Mouse (Mus musculus): ENCODE measurements around the gene Lrrc29. TPM values are rescaled to one million over a fixed set of nuclear protein-coding genes. Genes with fewer than 3 reads are reported as not detected.

The Lrrc29 gene
- polyA plus RNA-seq, 1 experiment from 2014 or later: 2.7 TPM

GRCm38 (mm10) chr8:105347428-105348221 lies 21.5 kb upstream of the Lrrc29 start, which contains the start of gene Fhod1:
Fhod1 (minus strand) TSS chr8:105347953.
- peak; percentile 97 for DNase-seq (ENCODE audit: low spot score)
- Histone ChIP-seq H3K4me3 (ENCODE audit: low read depth, low read length) (peak within 1 kb of the TSS; percentile 76), H3K4me1 (replicated peaks; ENCODE audit: control insufficient read depth, insufficient read depth) (peaks cover 12% of the 10 kb centered on the region; the same call in 1 of the 2 replicates), H3K4me2 (replicated peaks; ENCODE audit: low read depth) (peak within 1 kb of the TSS; percentile 94), H3K27ac (replicated peaks) (peak within 1 kb of the TSS; percentile 91), H3K9ac (ENCODE audit: low read length) (peak within 1 kb of the TSS; percentile 74), H3K9me3 (ENCODE audit: control insufficient read depth, low read length) (no peaks in the 10 kb centered on the region), H3K27me3 (ENCODE audit: control insufficient read depth, insufficient read depth, low read length) (no peaks in the 10 kb centered on the region), H3K36me3 (ENCODE audit: control insufficient read depth, insufficient read depth, low read length) (no peaks in the 10 kb centered on the region)
- WGBS: 0% methylated on average over 52 of the region's 53 CpGs
- peak; percentile 92 for ATAC-seq (ENCODE audit: low FRiP score, low TSS enrichment)
- TF ChIP-seq CTCF (IDR thresholded peaks at IDR 0.05; ENCODE audit: low read depth) (peak; percentile 53), EP300 (optimal IDR thresholded peaks at IDR 0.05) (no peak)

- ATAC-seq (ENCODE audit: low FRiP score, low TSS enrichment) (peak; percentile 55), DNase-seq (ENCODE audit: low spot score) (peak; percentile 88)
- Histone ChIP-seq H3K27me3 (ENCODE audit: control insufficient read depth, insufficient read depth, low read length) (no peaks in the 10 kb centered on the region), H3K9ac (ENCODE audit: low read length) (peak overlapping the region; percentile 74), H3K27ac (replicated peaks) (peak overlapping the region; percentile 91), H3K36me3 (ENCODE audit: control insufficient read depth, insufficient read depth, low read length) (no peaks in the 10 kb centered on the region), H3K4me1 (replicated peaks; ENCODE audit: control insufficient read depth, insufficient read depth) (peaks cover 12% of the 10 kb centered on the region; the same call in 1 of the 2 replicates), H3K4me2 (replicated peaks; ENCODE audit: low read depth) (peak overlapping the region; percentile 94), H3K9me3 (ENCODE audit: control insufficient read depth, low read length) (no peaks in the 10 kb centered on the region), H3K4me3 (ENCODE audit: low read depth, low read length) (peak overlapping the region; percentile 76)
- peak; percentile 24; the same call in 1 of the 2 replicates for TF ChIP-seq CTCF (IDR thresholded peaks at IDR 0.05; ENCODE audit: low read depth)
- TF ChIP-seq EP300 (optimal IDR thresholded peaks at IDR 0.05): no peak
- 1% methylated on average over 34 of the region's 34 CpGs for WGBS
Measured at GRCm38 (mm10) chr8:105346611-105347427, 20.7 kb upstream of the Lrrc29 start.

GRCm38 (mm10) chr8:105345061-105345975 lies 19.2 kb upstream of the Lrrc29 start:
- ATAC-seq (ENCODE audit: low FRiP score, low TSS enrichment) (no peak), DNase-seq (ENCODE audit: low spot score) (peak; percentile 51)
- peak overlapping the region; percentile 69 for H3K27ac ChIP-seq (replicated peaks)
- peak overlapping the region; percentile 23; the same call in 1 of the 2 replicates for H3K9ac ChIP-seq (ENCODE audit: low read length)
- no peaks in the 10 kb centered on the region for H3K9me3 ChIP-seq (ENCODE audit: control insufficient read depth, low read length)
- peaks cover 21% of the 10 kb centered on the region for H3K4me1 ChIP-seq (replicated peaks; ENCODE audit: control insufficient read depth, insufficient read depth)
- peak overlapping the region; percentile 94 for H3K4me2 ChIP-seq (replicated peaks; ENCODE audit: low read depth)
- no peaks in the 10 kb centered on the region for H3K27me3 ChIP-seq (ENCODE audit: control insufficient read depth, insufficient read depth, low read length)
- no peaks in the 10 kb centered on the region for H3K36me3 ChIP-seq (ENCODE audit: control insufficient read depth, insufficient read depth, low read length)
- TF ChIP-seq CTCF (IDR thresholded peaks at IDR 0.05; ENCODE audit: low read depth): no peak
- 39% methylated on average over 7 of the region's 7 CpGs for WGBS
- H3K4me3 ChIP-seq (ENCODE audit: low read depth, low read length): no peak overlapping the region

DNA sequence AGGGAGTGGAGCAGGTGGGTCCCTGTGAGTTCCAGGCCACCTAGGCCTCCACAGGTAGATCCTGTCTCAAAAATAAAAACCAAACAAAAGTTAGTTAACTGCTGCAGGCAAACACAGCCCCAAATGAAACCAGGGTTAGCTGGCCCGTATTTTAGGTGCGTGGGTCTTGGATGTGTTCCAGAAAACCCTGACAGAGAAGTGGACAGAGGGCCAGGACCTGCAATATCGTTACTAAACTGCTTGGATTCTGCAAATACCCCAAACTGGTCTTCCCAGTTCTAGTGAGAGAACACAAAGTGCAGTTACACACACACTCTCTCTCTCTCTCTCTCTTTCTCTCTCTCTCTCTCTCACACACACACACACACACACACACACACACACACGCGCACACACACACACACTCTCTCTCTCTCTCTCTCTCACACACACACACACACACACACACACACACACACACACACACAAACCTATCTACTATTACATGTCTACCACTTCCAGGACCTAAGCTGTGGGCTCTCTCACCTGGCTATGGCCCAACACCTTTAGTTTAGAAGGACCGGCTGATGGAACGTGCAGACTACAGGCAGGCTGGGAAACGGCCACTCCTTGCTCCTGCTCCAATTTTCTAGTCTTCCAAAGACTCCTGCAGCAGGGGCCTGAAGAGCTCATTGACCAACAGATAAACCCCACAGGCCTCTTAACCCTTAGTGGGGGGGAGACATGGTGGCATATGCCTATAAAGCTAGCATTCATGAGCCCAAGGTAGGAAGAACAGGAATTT lies 17.9 kb upstream of the Lrrc29 start:
- ATAC-seq (ENCODE audit: low FRiP score, low TSS enrichment): no peak
- 31% methylated on average over 8 of the region's 8 CpGs for WGBS
- peaks cover 23% of the 10 kb centered on the region for H3K4me1 ChIP-seq (replicated peaks; ENCODE audit: control insufficient read depth, insufficient read depth)
- DNase-seq (ENCODE audit: low spot score): peak; percentile 56
- no peak overlapping the region for H3K9ac ChIP-seq (ENCODE audit: low read length)
- no peaks in the 10 kb centered on the region for H3K27me3 ChIP-seq (ENCODE audit: control insufficient read depth, insufficient read depth, low read length)
- H3K9me3 ChIP-seq (ENCODE audit: control insufficient read depth, low read length): no peaks in the 10 kb centered on the region
- TF ChIP-seq EP300 (optimal IDR thresholded peaks at IDR 0.05): no peak
- TF ChIP-seq CTCF (IDR thresholded peaks at IDR 0.05; ENCODE audit: low read depth): no peak
- H3K4me3 ChIP-seq (ENCODE audit: low read depth, low read length): no peak overlapping the region
- peak overlapping the region; percentile 69 for H3K27ac ChIP-seq (replicated peaks)
- H3K36me3 ChIP-seq (ENCODE audit: control insufficient read depth, insufficient read depth, low read length): no peaks in the 10 kb centered on the region
- 0 out of 2 replicates have a peak overlapping the region, but pooled peaks have one; percentile 11 for H3K4me2 ChIP-seq (replicated peaks; ENCODE audit: low read depth)

- Histone ChIP-seq H3K4me1 (replicated peaks; ENCODE audit: control insufficient read depth, insufficient read depth) (peaks cover 23% of the 10 kb centered on the region), H3K27me3 (ENCODE audit: control insufficient read depth, insufficient read depth, low read length) (no peaks in the 10 kb centered on the region), H3K9ac (ENCODE audit: low read length) (no peak overlapping the region), H3K4me3 (ENCODE audit: low read depth, low read length) (no peak overlapping the region), H3K27ac (replicated peaks) (no peak overlapping the region), H3K4me2 (replicated peaks; ENCODE audit: low read depth) (no peak overlapping the region), H3K9me3 (ENCODE audit: control insufficient read depth, low read length) (no peaks in the 10 kb centered on the region), H3K36me3 (ENCODE audit: control insufficient read depth, insufficient read depth, low read length) (no peaks in the 10 kb centered on the region)
- TF ChIP-seq EP300 (optimal IDR thresholded peaks at IDR 0.05): no peak
- TF ChIP-seq CTCF (IDR thresholded peaks at IDR 0.05; ENCODE audit: low read depth): no peak
- ATAC-seq (ENCODE audit: low FRiP score, low TSS enrichment): no peak
- 77% methylated on average over 4 of the region's 4 CpGs for WGBS
- DNase-seq (ENCODE audit: low spot score): no peak
Measured at GRCm38 (mm10) chr8:105342768-105343167, 16.7 kb upstream of the Lrrc29 start.
